Mouse (Mus musculus) heart, adult 2 months (tissue): ENCODE measurements at regions not wholly inside any gene's neighbourhood (a gene's known extent, or its start where the extent isn't known, plus 50 kb on each side); places are given as distances from the start of the nearest gene placed in this dataset.

Experiments
- DNase-seq, 2 experiments: peaks; one replicate each; pipeline ENCODE4 v3.0.0; 2021
- H3K27ac ChIP-seq: fragments of 200-600 bp; 2 replicates; pipeline ENCODE4 v1.8.1; 2022
- H3K27me3 ChIP-seq: fragments of 200-500 bp; 2 replicates; pipeline ENCODE4 v1.6.1; 2012; ENCODE audit warnings: mild to moderate bottlenecking, low read length, inconsistent platforms, mixed read lengths; ENCODE audit not compliant: control insufficient read depth, insufficient read depth
- H3K36me3 ChIP-seq: fragments of 200-500 bp; 2 replicates; pipeline ENCODE4 v1.6.1; 2012; ENCODE audit warnings: low read length, inconsistent platforms; ENCODE audit not compliant: control insufficient read depth, insufficient read depth
- H3K4me1 ChIP-seq: fragments of 200-500 bp; 2 replicates; pipeline ENCODE4 v1.6.1; 2011; ENCODE audit warnings: low read length; ENCODE audit not compliant: control insufficient read depth, insufficient read depth
- H3K4me3 ChIP-seq: fragments of 200-600 bp; 2 replicates; pipeline ENCODE4 v1.8.1; 2022
- H3K79me2 ChIP-seq: fragments of 200-500 bp; replicated peaks from 2 replicates; pipeline ENCODE4 v1.6.1; 2012; ENCODE audit warnings: mild to moderate bottlenecking, inconsistent platforms, low read length, moderate library complexity, mixed read lengths; ENCODE audit not compliant: control insufficient read depth, insufficient read depth
- H3K9ac ChIP-seq: fragments of 200-500 bp; 2 replicates; pipeline ENCODE4 v1.6.1; 2012; ENCODE audit warnings: low read depth, mild to moderate bottlenecking, control low read depth, inconsistent platforms, low read length, mixed read lengths
- CTCF ChIP-seq: fragments of 200-600 bp; IDR thresholded peaks from 2 replicates; pipeline ENCODE4 v1.8.1; 2022; ENCODE audit warnings: antibody characterized with exemption, mild to moderate bottlenecking, moderate library complexity
- EP300 ChIP-seq: fragments of 200-500 bp; IDR thresholded peaks from 2 replicates; pipeline ENCODE4 v1.6.1; 2011; ENCODE audit warnings: low read depth, low read length, control low read depth; ENCODE audit not compliant: insufficient read depth
- POLR2A ChIP-seq: fragments of 200-500 bp; IDR thresholded peaks from 2 replicates; pipeline ENCODE4 v1.6.1; 2011; ENCODE audit warnings: mild to moderate bottlenecking, low read depth, low read length, control low read depth; ENCODE audit not compliant: insufficient read depth
- WGBS: fragments of 180-500 bp; shearing (Covaris S2); methylation state at CpG from one replicate; pipeline ENCODE4 v1.1.7; 2018; 5-methylcytosine and 5-hydroxymethylcytosine counted together
- intact Hi-C: fragments of 180-260 bp; cut with DNase I; formaldehyde crosslinking; loops from one replicate; pipeline ENCODE4 v1.15.1; 2025

DNA sequence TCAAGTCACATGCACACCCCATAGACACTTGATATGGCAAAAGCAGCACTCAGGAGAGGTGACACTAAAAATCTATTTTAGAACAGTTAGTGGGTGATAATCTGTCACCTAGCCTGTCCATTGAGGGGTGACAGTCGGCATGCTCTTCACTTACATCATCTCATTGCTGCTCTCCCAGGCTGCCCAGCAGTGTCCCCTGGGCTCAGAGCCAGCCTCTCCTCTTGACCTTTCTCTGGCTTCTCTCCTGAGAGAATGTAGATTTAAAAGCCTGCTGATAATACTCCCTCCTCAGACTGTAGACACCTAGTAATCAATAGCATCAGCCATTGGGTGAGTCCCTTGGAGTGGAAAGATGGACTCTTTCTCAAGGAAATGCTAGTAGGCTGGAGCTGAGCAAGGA, 70.7 kb upstream of the Sertad2 start:
- Histone ChIP-seq H3K9ac (no peak overlapping the region), H3K27ac (no peak overlapping the region), H3K79me2 (no peaks in the 10 kb centered on the region), H3K36me3 (no peaks in the 10 kb centered on the region), H3K27me3 (no peaks in the 10 kb centered on the region), H3K4me3 (no peak overlapping the region), H3K4me1 (peaks cover 3% of the 10 kb centered on the region; the same call in 1 of the 2 replicates)
- 43% methylated on average over 1 of the region's 1 CpGs for WGBS
- intact Hi-C loops = no loop called here
- DNase-seq = no peak
- no peak for TF ChIP-seq POLR2A
- no peak for TF ChIP-seq CTCF

DNA sequence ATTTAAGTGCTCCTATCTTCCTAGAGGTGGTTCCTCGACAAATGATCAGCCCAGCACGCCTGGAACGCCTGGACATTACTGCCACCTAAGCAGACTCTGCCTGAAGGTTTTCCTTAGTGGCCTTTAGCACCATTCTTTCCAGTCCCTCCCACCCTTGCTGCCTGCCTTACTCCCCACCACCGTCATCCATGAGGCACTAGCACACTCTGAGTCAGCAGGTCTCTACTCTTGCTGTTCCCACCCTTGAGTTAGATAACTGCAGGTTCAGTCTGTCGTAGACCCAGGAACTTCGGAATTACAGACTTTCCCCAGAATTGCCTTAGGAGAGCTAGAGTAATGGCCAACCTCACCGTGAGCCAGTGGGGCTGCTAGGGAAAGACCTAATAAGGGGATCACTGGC, 67.4 kb upstream of the Sertad2 start:
- no peak for TF ChIP-seq EP300
- no peak for TF ChIP-seq CTCF
- no peak for TF ChIP-seq POLR2A
- no peak overlapping the region for H3K4me3 ChIP-seq
- no peaks in the 10 kb centered on the region for H3K79me2 ChIP-seq
- peaks cover 5% of the 10 kb centered on the region; the same call in 1 of the 2 replicates for H3K4me1 ChIP-seq
- WGBS = 87% methylated on average over 7 of the region's 7 CpGs
- no peaks in the 10 kb centered on the region for H3K36me3 ChIP-seq
- no peak overlapping the region for H3K9ac ChIP-seq
- no peak overlapping the region for H3K27ac ChIP-seq
- H3K27me3 ChIP-seq = no peaks in the 10 kb centered on the region
- intact Hi-C loops = loop anchor here (2.0 to 5.0 kb wide), 2 partner anchors 57 to 163 kb away; no protein-coding TSS in a partner anchor
- DNase-seq = no peak

DNA sequence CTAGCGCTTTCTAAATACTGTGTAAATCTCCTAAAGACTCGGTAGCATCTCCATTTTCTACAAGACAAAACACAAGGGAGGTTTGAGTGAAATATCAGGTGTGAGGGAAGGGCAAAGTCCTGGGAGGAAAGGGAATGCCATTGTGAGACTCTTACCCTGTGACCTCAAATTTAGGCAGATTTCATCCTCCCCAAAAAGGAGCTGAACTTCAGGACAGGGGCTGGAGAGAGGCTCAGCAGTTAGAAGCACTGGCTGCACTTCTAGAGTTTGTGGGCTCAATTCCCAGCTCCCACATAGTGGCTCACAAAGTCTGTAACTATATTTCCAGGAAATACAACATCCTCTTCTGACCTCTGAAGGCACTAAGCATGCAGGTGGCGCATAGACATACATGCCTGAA, 66.6 kb upstream of the Sertad2 start:
- Histone ChIP-seq H3K9ac (no peak overlapping the region), H3K27ac (peak overlapping the region; percentile 72), H3K27me3 (no peaks in the 10 kb centered on the region), H3K4me3 (no peak overlapping the region), H3K4me1 (peaks cover 5% of the 10 kb centered on the region; the same call in 1 of the 2 replicates), H3K36me3 (no peaks in the 10 kb centered on the region), H3K79me2 (no peaks in the 10 kb centered on the region)
- DNase-seq = no peak
- TF ChIP-seq CTCF = no peak
- intact Hi-C loops = loop anchor here (2.0 to 5.0 kb wide), 2 partner anchors 56 to 162 kb away; no protein-coding TSS in a partner anchor
- WGBS = 85% methylated on average over 3 of the region's 3 CpGs

GRCm38 (mm10) chr11:20477183-20478037, 65.6 kb upstream of the Sertad2 start:
- 0 out of 2 replicates have a peak overlapping the region, but pooled peaks have one; percentile 7 for H3K9ac ChIP-seq
- H3K36me3 ChIP-seq = no peaks in the 10 kb centered on the region
- peaks cover 5% of the 10 kb centered on the region; the same call in 1 of the 2 replicates for H3K4me1 ChIP-seq
- H3K79me2 ChIP-seq = no peaks in the 10 kb centered on the region
- H3K27me3 ChIP-seq = no peaks in the 10 kb centered on the region
- WGBS = 21% methylated on average over 19 of the region's 19 CpGs
- peak overlapping the region; percentile 72 for H3K27ac ChIP-seq
- peak; percentile 75 to 81 for DNase-seq
- intact Hi-C loops = loop anchor here (1.0 to 5.0 kb wide), 3 partner anchors 55 to 161 kb away; no protein-coding TSS in a partner anchor
- TF ChIP-seq POLR2A (no peak), CTCF (peak; percentile 76), EP300 (0 out of 2 replicates have a peak, but pooled peaks have one; percentile 36)
- peak overlapping the region; percentile 39 for H3K4me3 ChIP-seq

DNA sequence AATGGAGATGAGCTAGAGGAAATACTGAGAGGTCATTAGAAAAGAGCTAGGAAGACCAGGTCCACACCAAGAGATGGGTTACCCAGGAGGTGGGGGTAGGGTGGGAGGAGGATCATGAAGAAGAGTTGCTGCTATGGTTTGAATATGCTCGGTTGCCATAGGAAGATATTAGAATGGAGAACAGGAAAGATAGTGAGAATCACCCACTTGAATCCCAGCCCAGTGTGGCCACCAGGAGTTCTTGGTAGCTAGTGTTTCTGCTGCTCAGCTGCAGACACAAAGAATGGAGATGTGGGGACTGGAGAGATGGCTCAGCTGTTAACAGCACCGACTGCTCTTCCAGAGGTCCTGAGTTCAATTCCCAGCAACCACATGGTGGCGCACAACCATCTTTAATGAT, 62.4 kb upstream of the Sertad2 start:
- Histone ChIP-seq H3K27ac (no peak overlapping the region), H3K36me3 (no peaks in the 10 kb centered on the region), H3K4me1 (peaks cover 5% of the 10 kb centered on the region; the same call in 1 of the 2 replicates), H3K27me3 (no peaks in the 10 kb centered on the region), H3K4me3 (no peak overlapping the region), H3K79me2 (no peaks in the 10 kb centered on the region), H3K9ac (no peak overlapping the region)
- DNase-seq = no peak
- TF ChIP-seq CTCF = no peak
- no peak for TF ChIP-seq POLR2A
- no peak for TF ChIP-seq EP300
- intact Hi-C loops = no loop called here
- 83% methylated on average over 3 of the region's 3 CpGs for WGBS

GRCm38 (mm10) chr11:20485371-20485770, 57.7 kb upstream of the Sertad2 start:
- 84% methylated on average over 2 of the region's 2 CpGs for WGBS
- no peak overlapping the region for H3K4me3 ChIP-seq
- H3K27ac ChIP-seq = no peak overlapping the region
- no peaks in the 10 kb centered on the region for H3K27me3 ChIP-seq
- no peaks in the 10 kb centered on the region for H3K79me2 ChIP-seq
- intact Hi-C loops = no loop called here
- no peaks in the 10 kb centered on the region for H3K4me1 ChIP-seq
- no peak overlapping the region for H3K9ac ChIP-seq
- no peak for TF ChIP-seq EP300
- no peak for TF ChIP-seq POLR2A
- TF ChIP-seq CTCF = no peak
- DNase-seq = no peak
- no peaks in the 10 kb centered on the region for H3K36me3 ChIP-seq
